Mouse (Mus musculus) bone marrow macrophage, adult 2 months (primary cell): Measurements from ENCODE around the gene Lbp.

Source experiments
- CTCF ChIP-seq: IDR thresholded peaks from 2 replicates; pipeline ENCODE4 v1.5.1; 2012; ENCODE audit warnings: low read depth, mild to moderate bottlenecking, low read length, moderate library complexity
- POLR2A ChIP-seq: IDR thresholded peaks from 2 replicates; pipeline ENCODE4 v1.6.1; 2012; ENCODE audit warnings: mild to moderate bottlenecking, low read depth, low read length, borderline replicate concordance

- TF ChIP-seq CTCF (no peak), POLR2A (no peak)
These were observed 48.3 kb upstream of the Lbp start, which contains the start of gene Bpi for GRCm38 (mm10) chr2:158258005-158258418.
